Mouse (Mus musculus) lung, adult 2 months (tissue): ENCODE measurements around the gene Gm5134.

ENCODE experiments used
- CTCF ChIP-seq: fragments of 200-500 bp; IDR thresholded peaks from 2 replicates; pipeline ENCODE4 v1.5.1; 2011; ENCODE audit warnings: mild to moderate bottlenecking, low read length, control low read depth; ENCODE audit not compliant: insufficient read depth
- POLR2A ChIP-seq: fragments of 200-500 bp; IDR thresholded peaks from 2 replicates; pipeline ENCODE4 v1.6.1; 2011; ENCODE audit warnings: low read depth, mild to moderate bottlenecking, control low read depth, low read length, borderline replicate concordance; ENCODE audit errors: extremely low read depth

DNA sequence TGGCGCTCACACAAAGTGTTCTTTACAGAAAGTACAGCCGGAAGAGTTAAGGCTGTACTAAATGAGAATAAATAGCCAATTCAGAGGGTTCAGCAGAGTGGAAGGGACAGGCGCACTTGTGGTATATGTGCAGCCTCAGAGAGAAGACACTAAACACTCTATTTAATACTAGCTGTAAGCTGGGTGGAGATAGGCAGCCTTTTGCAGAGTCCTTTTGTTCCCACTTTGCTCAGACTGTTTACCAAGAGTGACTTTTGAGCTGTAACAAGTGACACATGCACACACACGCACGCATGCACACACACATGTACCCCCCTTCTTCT, 24.5 kb downstream of the Gm5134 start:
- TF ChIP-seq POLR2A (no peak), CTCF (no peak)
